Mouse (Mus musculus) neural tube, embryonic 15.5 days (tissue): ENCODE data around the gene Grap. TPM values are rescaled to one million over a fixed set of nuclear protein-coding genes. Genes with fewer than 3 reads are reported as not detected.
A peak's percentile ranks its signal among the peaks of the same experiment; 100 is the strongest.

Experiments used
- ATAC-seq: fragments of 200-750 bp; cut with Nextera tagmentation; 2 replicates; pipeline ENCODE4 v1.8.0; 2017; ENCODE audit warnings: mild to moderate bottlenecking, moderate TSS enrichment, moderate library complexity; ENCODE audit not compliant: low FRiP score
- H3K27ac ChIP-seq: fragments of 300-500 bp; sonication (generic); replicated peaks from 2 replicates; pipeline ENCODE4 v1.5.1; 2015; ENCODE audit warnings: mild to moderate bottlenecking, inconsistent platforms
- H3K27me3 ChIP-seq: fragments of 300-500 bp; sonication (generic); replicated peaks from 2 replicates; pipeline ENCODE4 v1.6.1; 2015; ENCODE audit warnings: inconsistent platforms
- H3K36me3 ChIP-seq: fragments of 300-500 bp; sonication (generic); 2 replicates; pipeline ENCODE4 v1.6.1; 2015; ENCODE audit warnings: inconsistent platforms
- H3K4me1 ChIP-seq: fragments of 300-500 bp; sonication (generic); 2 replicates; pipeline ENCODE4 v1.6.1; 2015; ENCODE audit warnings: inconsistent platforms
- H3K4me2 ChIP-seq: fragments of 300-500 bp; sonication (generic); 2 replicates; pipeline ENCODE4 v1.6.1; 2015; ENCODE audit warnings: inconsistent platforms, mild to moderate bottlenecking, moderate library complexity
- H3K4me3 ChIP-seq: fragments of 300-500 bp; sonication (generic); replicated peaks from 2 replicates; pipeline ENCODE4 v1.5.1; 2015; ENCODE audit warnings: mild to moderate bottlenecking, inconsistent platforms
- H3K9ac ChIP-seq: fragments of 300-500 bp; sonication (generic); replicated peaks from 2 replicates; pipeline ENCODE4 v1.6.1; 2015; ENCODE audit warnings: mild to moderate bottlenecking, inconsistent platforms
- H3K9me3 ChIP-seq: fragments of 300-500 bp; sonication (generic); replicated peaks from 2 replicates; pipeline ENCODE4 v1.6.1; 2016; ENCODE audit warnings: inconsistent platforms
- WGBS: fragments of 180-500 bp; shearing (Covaris S2); methylation state at CpG from one replicate; pipeline ENCODE4 v1.1.7; 2015; ENCODE audit warnings: mixed read lengths; 5-methylcytosine and 5-hydroxymethylcytosine counted together
- polyA plus RNA-seq: library from polyadenylated mRNA; unstranded; fragments of >200 nt; fragmentation: Nextera tagmentation; extraction: Ambion mirVana; gene quantifications from 2 replicates; pipeline ENCODE4 v1.2.1, GENCODE M21; 2015

The Grap gene
- 9.4 and 14.4 TPM in 2 replicates for polyA plus RNA-seq

- Histone ChIP-seq H3K36me3 (no peaks in the 10 kb centered on the region), H3K4me2 (0 out of 2 replicates have a peak within 1 kb of the TSS, but pooled peaks have one; percentile 11), H3K4me1 (no peaks in the 10 kb centered on the region), H3K9me3 (no peaks in the 10 kb centered on the region), H3K9ac (no peak within 1 kb of the TSS), H3K4me3 (peak within 1 kb of the TSS; percentile 12; the same call in 1 of the 2 replicates), H3K27me3 (no peaks in the 10 kb centered on the region), H3K27ac (no peak within 1 kb of the TSS)
- no peak for ATAC-seq
- 77% methylated on average over 10 of the region's 10 CpGs for WGBS
These were observed at the start of gene Grap for GRCm38 (mm10) chr11:61652686-61653447. TSS of gene Grap (plus strand) at chr11:61653265.

GRCm38 (mm10) chr11:61608072-61608471 is 45.0 kb upstream of the Grap start:
- no peaks in the 10 kb centered on the region for H3K9me3 ChIP-seq
- no peak overlapping the region for H3K27ac ChIP-seq
- ATAC-seq: no peak
- no peak overlapping the region for H3K4me3 ChIP-seq
- WGBS: 84% methylated on average over 4 of the region's 4 CpGs
- no peak overlapping the region for H3K4me2 ChIP-seq
- no peaks in the 10 kb centered on the region for H3K4me1 ChIP-seq
- H3K36me3 ChIP-seq: no peaks in the 10 kb centered on the region
- no peaks in the 10 kb centered on the region for H3K27me3 ChIP-seq
- H3K9ac ChIP-seq: no peak overlapping the region

- Histone ChIP-seq H3K27ac (no peak overlapping the region), H3K4me2 (no peak overlapping the region), H3K9me3 (no peaks in the 10 kb centered on the region), H3K9ac (no peak overlapping the region), H3K36me3 (no peaks in the 10 kb centered on the region), H3K4me1 (peaks cover 4% of the 10 kb centered on the region), H3K4me3 (no peak overlapping the region), H3K27me3 (no peaks in the 10 kb centered on the region)
- no peak for ATAC-seq
- 89% methylated on average over 3 of the region's 3 CpGs for WGBS
These were observed 41.9 kb upstream of the Grap start for GRCm38 (mm10) chr11:61611197-61611596.

GRCm38 (mm10) chr11:61612116-61612635 is 40.9 kb upstream of the Grap start:
- Histone ChIP-seq H3K4me2 (no peak overlapping the region), H3K9ac (no peak overlapping the region), H3K36me3 (no peaks in the 10 kb centered on the region), H3K27me3 (no peaks in the 10 kb centered on the region), H3K4me1 (peaks cover 4% of the 10 kb centered on the region), H3K27ac (no peak overlapping the region), H3K4me3 (no peak overlapping the region), H3K9me3 (no peaks in the 10 kb centered on the region)
- no peak for ATAC-seq
- 78% methylated on average over 4 of the region's 4 CpGs for WGBS

GRCm38 (mm10) chr11:61614401-61614800 is 38.7 kb upstream of the Grap start:
- no peak overlapping the region for H3K27ac ChIP-seq
- H3K9ac ChIP-seq: no peak overlapping the region
- no peak overlapping the region for H3K4me2 ChIP-seq
- no peaks in the 10 kb centered on the region for H3K27me3 ChIP-seq
- WGBS: 55% methylated on average over 5 of the region's 5 CpGs
- no peak for ATAC-seq
- peaks cover 5% of the 10 kb centered on the region for H3K4me1 ChIP-seq
- no peak overlapping the region for H3K4me3 ChIP-seq
- H3K36me3 ChIP-seq: no peaks in the 10 kb centered on the region
- no peaks in the 10 kb centered on the region for H3K9me3 ChIP-seq

GRCm38 (mm10) chr11:61615686-61616522 is 37.2 kb upstream of the Grap start:
- Histone ChIP-seq H3K4me1 (peaks cover 15% of the 10 kb centered on the region), H3K36me3 (no peaks in the 10 kb centered on the region), H3K27me3 (no peaks in the 10 kb centered on the region), H3K9ac (peak overlapping the region; percentile 11; the same call in 1 of the 2 replicates), H3K9me3 (no peaks in the 10 kb centered on the region), H3K4me2 (peak overlapping the region; percentile 54), H3K27ac (no peak overlapping the region), H3K4me3 (peak overlapping the region; percentile 13; the same call in 1 of the 2 replicates)
- 12% methylated on average over 20 of the region's 22 CpGs for WGBS
- ATAC-seq: no peak

GRCm38 (mm10) chr11:61616523-61617292 is 36.4 kb upstream of the Grap start:
- no peak overlapping the region for H3K4me3 ChIP-seq
- no peak overlapping the region for H3K4me2 ChIP-seq
- ATAC-seq: no peak
- WGBS: 60% methylated on average over 9 of the region's 9 CpGs
- no peaks in the 10 kb centered on the region for H3K36me3 ChIP-seq
- H3K27ac ChIP-seq: no peak overlapping the region
- H3K4me1 ChIP-seq: peaks cover 15% of the 10 kb centered on the region
- H3K9ac ChIP-seq: no peak overlapping the region
- H3K9me3 ChIP-seq: no peaks in the 10 kb centered on the region
- H3K27me3 ChIP-seq: no peaks in the 10 kb centered on the region

GRCm38 (mm10) chr11:61617293-61617975 is 35.6 kb upstream of the Grap start:
- Histone ChIP-seq H3K9ac (no peak overlapping the region), H3K9me3 (no peaks in the 10 kb centered on the region), H3K4me2 (no peak overlapping the region), H3K36me3 (no peaks in the 10 kb centered on the region), H3K27ac (no peak overlapping the region), H3K27me3 (no peaks in the 10 kb centered on the region), H3K4me3 (no peak overlapping the region), H3K4me1 (peaks cover 15% of the 10 kb centered on the region)
- no peak for ATAC-seq
- 86% methylated on average over 7 of the region's 7 CpGs for WGBS

- no peaks in the 10 kb centered on the region for H3K27me3 ChIP-seq
- H3K9ac ChIP-seq: no peak overlapping the region
- H3K36me3 ChIP-seq: no peaks in the 10 kb centered on the region
- H3K4me1 ChIP-seq: peaks cover 15% of the 10 kb centered on the region
- no peak overlapping the region for H3K4me3 ChIP-seq
- no peaks in the 10 kb centered on the region for H3K9me3 ChIP-seq
- 94% methylated on average over 8 of the region's 8 CpGs for WGBS
- no peak overlapping the region for H3K4me2 ChIP-seq
- no peak overlapping the region for H3K27ac ChIP-seq
- ATAC-seq: no peak
These were observed 34.9 kb upstream of the Grap start for GRCm38 (mm10) chr11:61618131-61618530.

GRCm38 (mm10) chr11:61618571-61618970 is 34.5 kb upstream of the Grap start:
- Histone ChIP-seq H3K4me2 (no peak overlapping the region), H3K4me3 (no peak overlapping the region), H3K9me3 (no peaks in the 10 kb centered on the region), H3K4me1 (peaks cover 15% of the 10 kb centered on the region), H3K27me3 (no peaks in the 10 kb centered on the region), H3K27ac (no peak overlapping the region), H3K9ac (no peak overlapping the region), H3K36me3 (no peaks in the 10 kb centered on the region)
- no peak for ATAC-seq
- 81% methylated on average over 8 of the region's 8 CpGs for WGBS

- Histone ChIP-seq H3K36me3 (no peaks in the 10 kb centered on the region), H3K27me3 (no peaks in the 10 kb centered on the region), H3K27ac (no peak overlapping the region; the same call in 1 of the 2 replicates), H3K4me1 (peaks cover 15% of the 10 kb centered on the region), H3K9ac (peak overlapping the region; percentile 40; the same call in 1 of the 2 replicates), H3K9me3 (no peaks in the 10 kb centered on the region), H3K4me2 (peak overlapping the region; percentile 84), H3K4me3 (peak overlapping the region; percentile 42)
- no peak for ATAC-seq
- WGBS: 15% methylated on average over 6 of the region's 6 CpGs
These were observed 33.7 kb upstream of the Grap start for GRCm38 (mm10) chr11:61619356-61619755.
